Mouse (Mus musculus) T-cell, adult 2 months (primary cell): ENCODE results near the gene Inava.
A peak's percentile ranks its signal among the peaks of the same experiment; 100 is the strongest.

ENCODE experiments used
- DNase-seq: peaks from one replicate; pipeline ENCODE4 v3.0.0; 2022; ENCODE audit warnings: low spot score

Gene Inava

DNA sequence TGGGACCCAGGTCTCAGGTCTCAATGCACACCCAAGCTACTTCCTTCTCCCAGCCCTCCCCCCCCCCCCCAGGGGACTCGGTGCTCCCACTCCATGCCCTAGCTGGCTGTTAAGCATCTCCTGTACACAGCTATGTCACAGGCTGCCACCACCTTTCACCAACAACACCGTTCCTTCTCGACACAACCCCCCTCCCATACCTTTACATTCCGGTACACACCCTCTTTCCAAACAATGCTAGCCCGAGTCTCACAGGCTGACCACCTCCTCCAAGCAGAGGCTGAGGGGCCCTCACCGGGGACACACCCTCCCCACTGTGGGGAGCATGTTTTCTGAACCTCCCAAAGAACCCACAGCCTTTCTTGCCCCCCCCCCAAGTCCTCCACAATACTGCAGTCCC lies 2.5 kb downstream of the Inava start:
- no peak for DNase-seq

DNA sequence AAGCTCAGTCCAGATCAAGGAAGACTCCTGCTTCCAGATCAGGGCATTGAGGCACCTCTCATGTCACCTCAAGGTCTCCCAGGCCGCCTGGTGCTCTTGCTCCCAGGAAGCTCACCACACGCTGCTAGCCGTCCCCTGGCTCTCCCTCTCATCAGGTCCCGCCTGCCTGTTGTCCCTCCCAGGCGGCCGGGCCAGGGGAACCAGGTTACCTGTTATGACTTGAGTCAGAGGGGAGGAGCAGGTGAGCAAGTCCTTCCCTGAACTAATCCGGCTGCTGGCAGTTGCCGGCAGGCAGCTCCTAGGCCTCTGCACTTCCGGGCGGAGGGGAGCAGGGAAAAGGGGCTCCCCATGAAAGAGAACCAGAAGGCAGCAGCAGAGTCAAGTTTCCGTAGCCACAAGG lies 3.9 kb downstream of the Inava start:
- no peak for DNase-seq

DNA sequence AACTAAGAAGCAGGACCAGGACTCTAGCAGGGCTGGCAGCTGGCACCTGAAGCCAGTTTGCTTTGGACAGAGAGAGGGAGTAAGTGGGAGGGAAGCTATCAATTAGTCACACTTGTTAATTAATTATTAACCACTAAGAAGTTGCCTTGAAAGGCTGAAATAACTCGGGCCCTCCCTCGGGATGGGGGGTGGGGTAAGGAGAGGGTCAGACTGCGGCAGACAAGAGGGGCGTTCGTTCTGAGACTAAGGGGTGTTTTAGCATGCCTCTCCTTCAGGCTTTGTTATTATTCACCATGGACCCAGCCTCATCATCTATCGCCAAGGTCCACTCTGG lies 5.1 kb downstream of the Inava start:
- no peak for DNase-seq

DNA sequence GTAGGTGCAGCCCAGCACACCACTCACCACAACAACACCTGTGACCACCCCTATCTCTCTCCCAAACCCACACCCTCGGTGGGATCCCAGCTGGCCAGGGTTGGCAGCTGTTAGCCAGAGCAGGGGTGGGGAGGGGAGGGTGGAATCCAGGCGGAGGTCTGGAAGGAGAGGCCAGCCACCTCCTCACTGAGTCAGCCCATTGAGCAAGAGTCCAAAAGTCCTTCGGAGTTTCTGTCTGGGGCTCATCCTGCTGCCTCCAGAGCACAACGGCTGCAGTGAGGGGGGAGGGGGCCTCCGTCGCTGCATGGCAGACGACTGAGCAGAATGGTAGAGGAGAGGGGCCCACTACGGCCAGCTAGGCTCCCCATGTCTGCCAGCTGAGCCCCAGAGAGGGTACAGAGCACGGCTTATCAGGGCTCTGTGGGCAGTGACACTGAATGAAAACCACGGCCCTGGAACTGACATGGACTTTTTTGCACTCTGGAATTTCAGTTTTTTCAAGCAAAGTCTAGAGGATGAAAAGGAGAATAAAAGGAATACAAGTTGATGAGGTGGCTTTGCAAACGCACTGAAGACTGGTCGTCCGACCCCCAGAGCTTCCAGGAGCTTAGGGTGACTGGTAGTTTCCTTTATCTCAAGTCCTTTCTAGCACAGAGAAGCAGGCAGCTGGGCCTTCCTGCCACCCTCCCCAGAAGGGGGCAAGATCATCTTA lies 5.6 kb downstream of the Inava start:
- DNase-seq: no peak

DNA sequence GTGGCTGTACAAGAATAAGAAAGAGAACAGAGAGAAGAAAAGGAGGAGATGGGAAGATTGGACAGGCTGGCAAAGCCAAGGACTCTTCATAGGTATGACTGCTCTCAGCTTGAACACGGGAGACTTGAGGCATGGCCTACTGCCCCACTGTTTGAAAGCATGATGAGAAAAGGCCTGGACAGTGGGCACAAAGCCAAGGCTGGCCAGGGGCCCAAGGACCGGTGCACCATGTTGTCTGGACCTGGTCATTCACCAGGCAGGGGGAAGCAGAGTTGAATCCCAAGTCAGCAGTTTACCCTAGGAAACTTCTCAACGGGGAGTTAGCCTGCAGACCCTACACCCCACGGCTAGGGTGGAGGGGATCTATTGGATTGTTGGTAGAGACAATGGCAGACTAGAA lies 6.2 kb downstream of the Inava start:
- DNase-seq: no peak

DNA sequence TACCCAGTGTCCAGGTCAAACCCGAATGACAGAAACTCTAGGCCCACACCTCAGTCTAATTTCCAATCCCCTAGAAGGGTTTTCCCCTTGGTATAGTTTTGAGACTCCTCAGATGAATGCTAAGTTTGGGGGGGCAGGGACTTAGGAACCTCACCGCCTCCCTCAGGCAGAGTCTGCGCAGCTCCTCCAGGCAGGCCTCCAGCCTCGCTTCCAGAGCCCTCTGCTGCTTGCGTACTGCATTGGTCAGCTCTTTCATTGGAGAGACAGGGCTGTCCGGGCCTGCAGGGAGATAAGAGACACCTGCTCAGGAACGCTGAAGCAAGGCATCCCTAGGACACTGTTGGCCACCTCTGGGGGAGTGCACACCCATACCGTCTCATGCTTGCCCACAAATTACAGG lies 7.4 kb downstream of the Inava start:
- DNase-seq: no peak

DNA sequence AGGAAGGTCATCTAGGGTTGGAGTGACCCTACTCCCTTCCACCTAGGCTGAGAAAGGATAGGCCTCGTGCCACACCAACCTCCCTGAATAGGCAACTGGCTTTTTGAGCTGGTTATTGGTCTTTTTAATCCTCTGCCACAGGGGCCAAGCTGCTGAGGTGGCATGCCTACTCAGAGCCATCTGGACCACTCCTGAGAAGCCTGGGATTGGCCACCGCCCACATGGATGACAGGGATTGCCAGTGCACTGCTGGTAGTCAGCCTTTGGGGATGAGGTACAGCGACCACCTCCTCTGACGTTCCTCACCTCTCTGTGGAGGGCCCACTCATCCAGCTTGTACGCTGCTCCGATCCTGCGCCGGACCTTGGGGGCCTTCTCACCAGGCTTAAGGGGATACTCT lies 8.2 kb downstream of the Inava start:
- DNase-seq: no peak

DNA sequence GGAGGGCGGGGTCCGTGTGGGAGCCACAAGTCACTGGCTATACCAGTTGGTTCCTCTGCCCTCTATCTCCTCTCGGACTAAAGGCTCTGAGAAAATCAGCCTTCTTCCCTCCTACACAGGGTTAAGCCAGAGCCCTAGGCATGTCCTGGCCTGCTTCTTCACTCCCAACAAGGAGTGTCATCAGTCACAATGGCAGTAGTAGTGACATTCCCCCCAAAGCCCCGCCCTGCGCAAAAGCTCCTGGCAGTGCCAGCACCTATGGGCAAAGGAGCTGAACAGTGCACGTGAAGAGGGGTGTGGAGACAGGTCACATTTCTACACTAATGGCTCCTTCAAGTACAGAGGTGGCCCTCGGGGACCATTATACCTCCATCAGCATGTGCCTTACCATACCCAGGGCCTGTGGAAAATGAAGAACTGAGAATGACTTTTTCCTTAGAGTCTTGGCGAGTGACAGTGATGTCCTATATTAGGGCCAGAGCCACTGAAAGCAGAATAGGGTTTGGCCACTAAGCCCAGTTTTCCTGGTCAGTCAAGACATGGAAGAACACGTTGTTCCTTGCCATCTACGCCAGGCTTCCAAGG lies 10.2 kb downstream of the Inava start:
- DNase-seq: no peak

DNA sequence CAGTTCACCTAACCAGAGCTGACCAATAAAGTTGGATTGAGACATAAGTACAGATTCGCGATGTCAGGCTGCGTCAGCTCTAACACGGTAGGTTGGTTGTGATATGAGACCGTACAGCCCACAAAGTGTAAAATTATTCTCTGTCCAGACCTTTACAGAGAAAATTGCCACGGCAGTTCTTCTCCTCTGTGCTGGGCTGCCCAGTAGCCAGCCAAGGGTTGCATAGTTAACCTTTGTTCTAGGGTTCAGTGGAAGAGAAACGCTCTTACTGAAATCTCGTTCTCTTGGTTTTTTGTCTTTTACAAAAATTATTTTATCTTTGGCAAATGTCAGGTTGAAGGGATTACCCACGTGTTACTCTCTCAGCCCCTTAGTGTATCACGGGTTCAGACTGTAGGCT lies 11.7 kb downstream of the Inava start:
- no peak for DNase-seq

DNA sequence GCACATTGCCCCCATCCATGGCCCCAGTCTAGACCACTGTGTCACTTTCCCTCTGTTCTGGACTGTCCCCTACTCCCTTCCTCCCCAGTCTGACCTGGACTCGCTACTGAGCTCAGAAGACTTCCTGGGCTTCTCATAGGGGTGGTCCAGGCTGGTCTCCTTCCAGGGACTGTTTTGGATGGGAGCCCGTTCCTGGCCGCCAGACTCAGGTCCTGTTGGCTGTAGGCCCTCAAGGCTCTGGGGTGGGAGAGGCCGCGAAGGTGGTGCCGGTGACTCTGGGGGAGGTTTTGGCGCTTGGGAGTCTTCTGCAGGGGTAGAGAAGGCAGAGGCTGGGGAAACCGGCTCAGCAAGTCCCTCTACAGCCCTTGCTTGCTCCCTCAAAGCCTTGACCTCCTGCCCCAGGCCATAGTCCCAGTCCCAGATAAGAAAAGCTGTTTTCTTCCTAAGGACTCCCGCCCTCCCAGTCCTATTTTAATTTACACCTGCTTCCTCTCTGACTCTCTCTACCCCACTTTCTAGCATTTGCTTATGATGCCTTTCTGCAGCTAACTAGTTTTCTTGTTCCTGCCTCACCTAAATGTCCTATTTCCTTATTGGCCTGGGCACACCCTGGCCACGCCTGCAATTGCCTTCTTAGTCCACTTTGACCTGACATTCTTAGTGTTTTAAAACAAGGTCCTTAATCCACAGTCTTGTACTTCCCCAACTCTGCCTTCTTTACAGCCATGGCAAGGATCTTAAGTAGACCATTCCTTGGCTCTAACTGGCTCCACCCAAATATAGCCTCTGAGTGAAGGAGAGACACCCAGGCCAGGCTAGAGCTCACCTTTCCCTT lies 13.8 kb downstream of the Inava start:
- no peak for DNase-seq

DNA sequence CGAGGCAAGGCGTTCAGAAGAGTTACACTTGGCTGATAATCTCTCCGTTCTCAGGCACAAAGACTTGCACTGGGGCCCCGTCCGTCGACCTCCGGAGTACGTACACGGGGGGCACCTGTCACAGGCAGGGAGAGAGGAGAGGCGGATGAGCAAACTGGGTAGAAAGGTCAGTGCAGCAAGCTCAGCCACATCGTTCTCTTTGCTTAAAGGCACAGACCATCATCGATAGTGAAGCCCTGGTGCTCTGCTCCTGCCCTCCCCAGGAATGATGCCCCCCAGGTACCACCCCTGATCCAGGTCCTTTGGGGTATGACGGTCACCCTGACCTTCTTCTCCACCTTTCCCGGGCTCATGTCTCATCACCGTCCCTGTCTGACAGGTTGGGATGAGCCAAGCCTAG lies 19.8 kb downstream of the Inava start:
- no peak for DNase-seq

DNA sequence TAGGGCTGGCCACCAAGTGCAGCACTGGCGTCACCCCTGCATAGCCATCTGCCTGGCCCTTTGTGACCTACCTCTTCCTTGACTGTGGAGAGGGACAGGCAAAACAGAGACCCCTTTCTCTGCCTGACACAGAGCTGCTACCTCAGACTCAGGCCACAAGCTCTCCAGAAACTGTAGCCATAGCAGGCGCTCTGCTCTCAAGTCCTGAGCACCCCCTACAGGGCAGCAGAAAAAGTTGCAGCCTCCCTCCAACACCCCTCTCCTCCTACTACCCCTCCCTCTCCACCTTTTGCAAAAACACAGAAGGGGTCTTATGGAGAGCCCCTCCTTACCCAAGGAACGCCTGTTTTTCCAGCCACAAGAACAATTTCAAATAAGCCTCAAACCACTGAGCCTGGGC lies 21.3 kb downstream of the Inava start, which contains the start of gene Mroh3:
Gene Mroh3 (minus strand): TSS at position 26 of the 400 bp plus-strand sequence.
- DNase-seq: peak; percentile 37

DNA sequence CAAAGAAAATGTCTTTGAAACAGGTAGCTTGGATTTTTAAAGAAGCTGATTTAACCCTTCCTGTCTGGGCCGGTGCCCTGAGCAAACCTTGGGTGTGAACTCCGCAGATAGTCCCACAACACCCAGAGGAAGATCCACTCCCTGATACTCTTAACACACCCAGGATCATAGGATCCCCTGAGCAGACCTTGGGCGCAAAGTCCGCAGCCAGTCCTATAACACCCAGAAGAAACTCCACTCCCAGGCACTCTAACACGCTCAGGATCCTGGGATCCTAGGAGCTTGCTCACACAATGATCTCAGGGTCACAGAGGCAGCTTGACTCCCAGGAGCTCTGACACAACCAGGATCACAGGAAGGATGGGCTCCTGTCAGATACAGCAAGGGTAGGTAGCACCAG lies 44.0 kb downstream of the Inava start:
- no peak for DNase-seq

DNA sequence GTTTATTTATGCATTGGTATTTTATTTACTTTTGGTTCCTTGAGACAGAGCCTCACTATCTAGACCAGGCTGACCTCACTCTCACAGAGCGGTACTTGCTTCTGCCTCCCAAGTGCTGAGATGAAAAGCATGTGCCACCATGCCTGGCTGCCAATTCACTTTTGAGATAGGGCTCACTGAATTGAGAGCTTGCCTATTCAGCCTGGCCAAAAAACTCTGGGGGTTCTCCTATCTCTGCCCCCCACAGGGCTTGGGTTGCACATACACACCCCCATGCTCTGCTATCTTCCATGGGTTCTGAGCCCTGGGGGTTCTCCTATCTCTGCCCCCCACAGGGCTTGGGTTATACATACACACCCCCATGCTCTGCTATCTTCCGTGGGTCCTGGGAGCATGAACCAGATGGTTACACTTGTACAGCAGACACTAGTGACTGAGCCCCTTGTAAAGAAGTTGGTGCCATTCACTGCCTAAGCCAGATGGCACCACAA lies 54.5 kb downstream of the Inava start:
- DNase-seq: no peak

DNA sequence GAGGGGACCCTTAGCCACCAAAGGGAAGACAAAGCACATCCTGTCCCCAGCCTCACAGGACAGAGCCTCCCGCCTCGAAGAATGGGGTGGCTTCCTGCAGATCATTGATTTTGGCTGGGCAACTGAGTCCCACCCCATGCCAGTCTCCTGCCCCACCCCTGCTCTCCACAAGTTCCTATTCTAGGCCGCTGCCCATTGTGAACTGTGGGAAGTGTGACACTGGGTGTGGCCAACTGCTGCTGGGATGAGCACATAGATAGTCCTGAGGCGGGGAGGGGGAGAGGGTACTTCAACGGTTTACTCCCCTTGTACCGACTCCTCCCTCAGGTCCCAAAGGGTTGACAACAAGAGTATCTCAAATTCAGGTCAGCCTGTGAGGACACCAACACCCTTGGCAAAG lies 55.3 kb downstream of the Inava start:
- DNase-seq: no peak

DNA sequence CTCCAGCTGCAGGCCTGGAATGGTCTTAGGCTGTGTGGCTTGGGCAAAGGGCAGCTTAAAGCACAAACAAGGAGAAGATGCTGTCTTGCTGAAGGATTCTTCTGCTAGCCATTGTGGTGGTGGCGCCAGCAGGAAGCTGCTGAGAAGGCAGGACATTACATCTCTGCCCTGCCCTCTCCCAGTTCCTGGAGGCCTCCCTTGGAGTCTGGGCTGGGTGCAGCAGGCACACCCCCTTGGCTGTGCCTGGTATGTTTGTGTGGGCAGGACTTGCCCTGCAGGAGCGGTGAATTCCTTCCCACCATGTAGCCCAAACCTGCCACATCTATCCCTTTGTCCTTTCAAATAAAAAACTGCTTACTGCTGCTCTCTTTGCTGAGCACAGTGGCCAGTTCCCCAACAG lies 57.0 kb downstream of the Inava start:
- no peak for DNase-seq

DNA sequence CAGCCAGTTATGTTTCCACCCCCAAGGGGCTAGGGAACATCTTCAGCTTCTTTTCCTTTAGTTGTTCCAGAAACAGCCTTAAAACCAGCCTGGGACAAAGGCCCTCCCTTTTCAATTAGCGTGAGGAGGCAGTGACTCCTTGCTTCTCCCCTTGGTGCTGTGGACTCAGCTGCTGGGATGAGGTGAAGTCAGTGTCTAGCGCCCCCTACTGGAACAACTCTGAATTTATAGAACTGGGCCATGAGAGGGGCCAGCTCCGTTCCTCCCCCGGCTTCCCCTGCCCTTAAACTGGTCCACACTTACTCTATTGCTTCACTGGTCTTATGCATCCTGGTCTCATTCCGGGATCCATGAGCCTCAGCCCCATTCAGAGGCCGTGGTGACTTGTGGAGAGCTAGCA lies 58.9 kb downstream of the Inava start:
- peak; percentile 64 for DNase-seq

DNA sequence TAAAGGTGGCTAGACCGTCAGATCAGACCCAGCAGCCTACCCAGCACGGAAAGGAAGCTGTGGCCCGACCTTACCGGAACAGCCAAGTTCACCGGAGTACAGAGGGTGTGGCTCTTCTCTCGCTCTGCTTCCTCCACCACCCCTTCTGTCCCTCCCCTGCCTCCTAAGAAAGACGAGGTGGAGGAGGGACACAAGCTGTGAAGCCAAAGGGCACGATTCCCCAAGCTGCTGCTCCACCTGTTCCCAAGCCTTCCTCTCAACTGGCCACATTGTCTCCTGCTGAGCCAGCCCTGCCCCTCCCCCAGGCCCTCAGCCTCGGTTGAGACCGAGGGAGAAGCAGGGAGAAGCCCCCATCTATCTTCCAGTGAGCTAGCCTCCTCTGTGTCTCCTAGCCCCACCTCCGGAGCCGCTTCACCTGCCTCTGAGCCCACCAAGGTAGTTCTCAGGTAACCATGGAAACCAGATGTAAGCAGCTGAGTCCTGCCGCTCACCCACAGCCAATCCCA lies 59.9 kb downstream of the Inava start:
- peak; percentile 53 for DNase-seq

DNA sequence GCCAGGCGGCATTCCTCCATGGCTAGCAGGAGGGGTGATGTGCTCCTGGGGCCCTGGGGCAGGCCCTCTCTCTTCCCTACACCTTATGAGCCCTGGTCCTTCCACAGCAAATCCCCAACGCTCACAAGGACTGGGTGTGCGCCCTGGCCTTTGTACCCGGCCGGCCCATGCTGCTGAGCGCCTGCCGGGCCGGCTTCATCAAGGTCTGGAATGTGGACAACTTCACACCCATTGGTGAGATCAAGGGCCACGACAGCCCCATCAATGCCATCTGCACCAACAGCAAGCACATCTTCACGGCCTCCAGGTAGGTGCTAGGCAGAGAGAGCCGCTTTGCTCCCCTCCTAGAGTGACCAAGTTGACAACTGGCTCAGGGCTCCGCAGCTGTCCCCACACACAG lies 61.4 kb downstream of the Inava start:
- no peak for DNase-seq

DNA sequence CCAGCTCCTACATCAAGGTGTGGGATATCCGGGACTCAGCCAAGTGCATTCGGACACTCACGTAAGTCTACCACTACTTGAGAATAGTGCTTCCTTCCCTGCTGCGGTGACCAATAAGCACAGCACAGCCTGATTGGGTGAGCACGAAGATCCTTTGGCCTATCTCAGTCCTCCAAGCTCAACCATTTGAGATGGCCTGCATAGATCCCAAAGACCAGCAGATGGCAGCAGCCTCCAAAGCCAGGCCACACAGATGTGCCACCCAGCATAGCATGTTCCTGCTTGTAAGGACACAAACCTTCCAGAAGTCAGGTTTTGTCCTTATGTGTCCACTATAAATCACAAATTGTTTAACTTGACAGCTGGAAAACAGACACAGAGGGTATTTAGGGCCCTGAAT lies 64.0 kb downstream of the Inava start:
- peak; percentile 63 for DNase-seq

DNA sequence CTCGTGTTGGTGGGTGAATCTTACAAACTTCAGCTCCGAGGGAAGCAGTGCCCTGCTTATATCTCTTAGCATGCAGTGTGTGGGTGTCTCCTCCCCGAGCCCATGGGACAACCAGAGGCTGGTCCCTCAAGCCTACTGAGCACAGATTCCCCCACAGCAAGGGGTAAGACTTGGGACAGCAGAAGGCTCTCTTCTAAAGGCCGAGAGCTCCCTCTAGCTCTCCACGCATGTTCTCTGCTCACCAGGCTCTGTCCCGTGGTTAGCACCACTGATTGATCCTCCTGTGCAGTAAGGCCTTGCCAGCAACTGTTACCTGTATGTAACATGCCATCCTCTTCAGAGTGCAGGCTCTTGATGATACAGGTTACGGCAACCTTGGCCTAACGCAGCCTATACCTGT lies 66.4 kb downstream of the Inava start:
- no peak for DNase-seq

DNA sequence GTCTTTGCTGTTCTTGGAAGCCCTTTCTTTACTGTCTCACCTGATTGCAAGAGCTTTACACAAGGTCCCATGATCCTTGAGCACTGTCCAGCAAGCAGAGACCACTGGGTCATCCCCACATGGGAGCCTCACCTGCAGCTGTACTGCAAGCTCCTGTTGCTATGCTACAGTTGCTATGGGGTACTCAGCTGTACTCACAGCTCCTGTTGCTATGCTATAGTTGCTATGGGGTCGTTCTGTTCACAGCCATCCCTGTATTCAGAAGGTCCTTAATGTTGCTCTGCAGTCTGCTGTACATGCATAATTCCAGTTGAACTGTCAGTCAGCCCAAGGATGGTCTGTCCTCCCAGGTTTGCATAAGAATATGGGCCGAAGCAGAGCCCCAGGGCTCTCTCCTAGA lies 68.6 kb downstream of the Inava start:
- DNase-seq: no peak
